Mouse (Mus musculus) intestine, embryonic 14.5 days (tissue): Measurements from ENCODE around the gene Osbp. TPM values are rescaled to one million over a fixed set of nuclear protein-coding genes. Genes with fewer than 3 reads are reported as not detected.
A peak's percentile ranks its signal among the peaks of the same experiment; 100 is the strongest.

Source experiments
- ATAC-seq: fragments of 200-750 bp; cut with Nextera tagmentation; replicated peaks from 2 replicates; pipeline ENCODE4 v1.8.0; 2017; ENCODE audit warnings: low read depth, moderate number of reproducible peaks, moderate TSS enrichment, moderate library complexity; ENCODE audit not compliant: low FRiP score, low TSS enrichment
- DNase-seq: peaks from one replicate; pipeline ENCODE4 v3.0.0-alpha.2; 2018; ENCODE audit warnings: low spot score
- H3K27ac ChIP-seq: fragments of 300-500 bp; sonication (generic); 2 replicates; pipeline ENCODE4 v1.5.1; 2014; ENCODE audit warnings: low read depth, mild to moderate bottlenecking, control low read depth
- H3K27me3 ChIP-seq: fragments of 300-500 bp; sonication (generic); replicated peaks from 2 replicates; pipeline ENCODE4 v1.6.1; 2014; ENCODE audit warnings: low read length, control low read depth; ENCODE audit not compliant: control insufficient read depth, insufficient read depth
- H3K36me3 ChIP-seq: fragments of 300-500 bp; sonication (generic); 2 replicates; pipeline ENCODE4 v1.6.1; 2014; ENCODE audit warnings: low read length, control low read depth; ENCODE audit not compliant: control insufficient read depth, insufficient read depth
- H3K4me1 ChIP-seq: fragments of 300-500 bp; sonication (generic); replicated peaks from 2 replicates; pipeline ENCODE4 v1.6.1; 2014; ENCODE audit warnings: low read length, control low read depth, mixed read lengths; ENCODE audit not compliant: control insufficient read depth, insufficient read depth
- H3K4me2 ChIP-seq: fragments of 300-500 bp; sonication (generic); 2 replicates; pipeline ENCODE4 v1.6.1; 2014; ENCODE audit warnings: low read length
- H3K4me3 ChIP-seq: fragments of 300-500 bp; sonication (generic); 2 replicates; pipeline ENCODE4 v1.5.1; 2014; ENCODE audit warnings: low read depth, low read length, control low read depth, mixed read lengths
- H3K9ac ChIP-seq: fragments of 300-500 bp; sonication (generic); 2 replicates; pipeline ENCODE4 v1.6.1; 2014; ENCODE audit warnings: mild to moderate bottlenecking, low read length
- H3K9me3 ChIP-seq: fragments of 300-500 bp; sonication (generic); 2 replicates; pipeline ENCODE4 v1.6.1; 2016; ENCODE audit warnings: low read length, control low read depth; ENCODE audit not compliant: control insufficient read depth
- WGBS: fragments of 180-500 bp; shearing (Covaris S2); extraction: QIAGEN DNeasy Blood & Tissue Kit; methylation state at CpG from one replicate; pipeline ENCODE4 v1.1.7; 2014; 5-methylcytosine and 5-hydroxymethylcytosine counted together
- polyA plus RNA-seq: library from polyadenylated mRNA; unstranded; fragments of >200 nt; fragmentation: Nextera tagmentation; extraction: Ambion mirVana; gene quantifications from 2 replicates; pipeline ENCODE4 v1.2.1, GENCODE M21; 2014

The Osbp gene
- polyA plus RNA-seq, 1 experiment from 2014 or later, result 8.8 TPM

DNA sequence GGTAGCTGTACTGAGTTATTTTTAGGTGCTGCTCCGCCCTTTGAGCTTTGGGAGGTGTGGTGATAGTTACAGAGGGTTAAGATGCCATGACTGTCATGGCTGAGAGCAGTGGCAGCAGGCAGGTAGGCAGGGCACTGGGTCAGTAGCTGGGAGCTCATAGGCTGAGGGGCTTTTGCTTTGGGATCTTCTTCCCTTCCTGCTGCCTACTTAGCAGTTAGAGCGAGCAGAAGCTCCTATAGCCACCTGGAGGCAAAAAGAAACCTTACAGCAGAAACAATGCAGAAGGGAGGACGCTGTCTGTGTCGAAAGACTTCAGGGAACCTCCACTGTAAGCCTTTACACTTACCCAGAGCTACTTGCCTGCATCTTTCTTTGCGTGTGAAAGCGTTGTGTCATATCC, 11.5 kb upstream of the Osbp start:
- no peaks in the 10 kb centered on the region for H3K4me1 ChIP-seq
- no peak overlapping the region for H3K4me2 ChIP-seq
- H3K36me3 ChIP-seq, result no peaks in the 10 kb centered on the region
- no peak for ATAC-seq
- no peaks in the 10 kb centered on the region for H3K27me3 ChIP-seq
- no peak overlapping the region for H3K9ac ChIP-seq
- no peak for DNase-seq
- no peaks in the 10 kb centered on the region for H3K9me3 ChIP-seq
- 52% methylated on average over 6 of the region's 6 CpGs for WGBS
- no peak overlapping the region for H3K4me3 ChIP-seq
- no peak overlapping the region for H3K27ac ChIP-seq

DNA sequence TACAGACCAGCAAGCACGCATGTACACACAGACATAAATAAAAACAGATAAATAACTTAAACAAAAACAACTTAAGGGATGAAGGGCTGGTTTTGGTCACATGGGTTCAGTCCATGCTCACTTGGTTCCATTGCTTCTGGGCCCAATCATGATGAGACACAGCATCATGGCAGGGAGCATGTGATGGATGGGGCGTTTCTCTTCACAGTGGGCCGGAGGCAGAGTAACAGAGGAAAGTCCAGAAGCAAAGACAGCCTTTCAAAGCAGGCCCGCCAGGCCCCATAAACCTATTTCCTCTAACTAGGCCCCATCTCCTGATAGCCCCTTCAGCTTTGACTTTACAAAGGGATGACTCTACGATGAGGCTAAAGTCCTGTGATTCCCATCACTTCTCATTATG, 9.1 kb upstream of the Osbp start:
- no peak overlapping the region for H3K9ac ChIP-seq
- no peak overlapping the region for H3K4me2 ChIP-seq
- no peak for ATAC-seq
- H3K27me3 ChIP-seq, result no peaks in the 10 kb centered on the region
- DNase-seq, result no peak
- no peak overlapping the region for H3K4me3 ChIP-seq
- no peaks in the 10 kb centered on the region for H3K36me3 ChIP-seq
- no peaks in the 10 kb centered on the region for H3K4me1 ChIP-seq
- no peaks in the 10 kb centered on the region for H3K9me3 ChIP-seq
- H3K27ac ChIP-seq, result no peak overlapping the region
- WGBS, result 77% methylated on average over 5 of the region's 5 CpGs

DNA sequence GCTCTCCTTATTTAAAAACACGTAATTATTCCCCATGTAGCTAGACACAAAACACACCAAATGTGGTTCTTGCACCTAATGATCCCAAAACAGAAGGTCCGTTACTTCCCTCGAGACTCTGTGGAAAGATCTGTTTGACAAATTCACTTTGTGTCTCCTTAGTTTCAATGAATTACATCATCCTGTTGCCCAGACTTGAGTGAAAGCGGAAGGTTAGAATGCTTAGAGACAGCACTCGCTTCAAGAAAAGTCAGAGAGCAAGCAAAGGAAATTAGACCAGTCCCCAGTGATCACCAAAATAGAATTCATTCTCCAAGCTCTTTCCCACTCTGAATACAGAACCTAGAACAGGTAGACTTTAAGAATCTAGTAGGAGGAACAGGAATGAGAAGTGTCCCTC, 8.3 kb upstream of the Osbp start:
- no peaks in the 10 kb centered on the region for H3K27me3 ChIP-seq
- DNase-seq (no peak), ATAC-seq (no peak)
- H3K27ac ChIP-seq, result no peak overlapping the region
- WGBS, result 91% methylated on average over 5 of the region's 5 CpGs
- no peak overlapping the region for H3K9ac ChIP-seq
- H3K4me2 ChIP-seq, result no peak overlapping the region
- H3K36me3 ChIP-seq, result no peaks in the 10 kb centered on the region
- H3K9me3 ChIP-seq, result no peaks in the 10 kb centered on the region
- no peak overlapping the region for H3K4me3 ChIP-seq
- H3K4me1 ChIP-seq, result no peaks in the 10 kb centered on the region

DNA sequence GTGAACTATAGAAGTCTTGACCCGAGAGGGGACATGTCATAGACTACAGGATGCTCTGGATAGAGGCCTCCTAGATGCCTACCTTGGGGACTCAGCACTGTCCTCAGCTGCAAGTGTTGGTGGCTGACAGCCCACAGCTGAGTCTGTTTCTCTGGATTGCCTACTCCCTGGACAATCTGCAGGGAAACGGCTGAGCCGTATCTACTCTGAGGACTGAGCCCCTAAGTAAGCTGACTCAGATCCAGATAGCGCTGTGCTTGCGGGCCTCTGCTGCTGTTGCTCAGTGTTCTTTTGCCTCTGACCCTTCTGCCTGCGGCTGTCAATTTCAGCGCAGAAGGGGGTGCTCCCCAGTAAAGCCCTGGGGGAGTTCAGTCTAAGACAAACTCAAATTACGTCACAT, 7.9 kb upstream of the Osbp start:
- no peak overlapping the region for H3K9ac ChIP-seq
- H3K36me3 ChIP-seq, result no peaks in the 10 kb centered on the region
- H3K9me3 ChIP-seq, result no peaks in the 10 kb centered on the region
- DNase-seq (no peak), ATAC-seq (no peak)
- WGBS, result 81% methylated on average over 8 of the region's 8 CpGs
- H3K27ac ChIP-seq, result no peak overlapping the region
- H3K27me3 ChIP-seq, result no peaks in the 10 kb centered on the region
- H3K4me2 ChIP-seq, result no peak overlapping the region
- H3K4me1 ChIP-seq, result no peaks in the 10 kb centered on the region
- no peak overlapping the region for H3K4me3 ChIP-seq

DNA sequence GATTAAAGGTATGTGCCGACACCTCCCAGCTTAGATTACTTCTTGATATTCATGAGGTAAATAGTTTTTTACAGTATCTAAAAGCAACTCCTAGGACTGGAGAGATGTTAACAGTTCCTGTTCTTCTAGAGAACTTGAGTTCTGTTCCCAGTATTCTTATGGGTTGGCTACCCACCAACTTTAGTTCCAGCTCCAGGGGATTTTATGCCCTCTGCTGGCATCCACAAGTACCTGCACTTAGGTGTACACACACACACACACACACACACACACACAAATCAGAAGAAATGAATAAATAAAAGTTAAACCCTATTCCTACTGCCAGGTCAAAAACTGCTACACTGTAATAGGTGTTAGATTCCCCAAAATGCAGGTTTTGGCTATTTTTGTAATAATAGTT, 1.5 kb upstream of the Osbp start:
- Histone ChIP-seq H3K4me2 (peak overlapping the region; percentile 64), H3K9ac (no peak overlapping the region), H3K27me3 (no peaks in the 10 kb centered on the region), H3K27ac (no peak overlapping the region), H3K36me3 (peaks cover 5% of the 10 kb centered on the region; the same call in 1 of the 2 replicates), H3K4me1 (peaks cover 16% of the 10 kb centered on the region), H3K9me3 (no peaks in the 10 kb centered on the region), H3K4me3 (peak overlapping the region; percentile 42; the same call in 1 of the 2 replicates)
- DNase-seq (no peak), ATAC-seq (no peak)
- WGBS, result 100% methylated on average over 1 of the region's 1 CpGs

DNA sequence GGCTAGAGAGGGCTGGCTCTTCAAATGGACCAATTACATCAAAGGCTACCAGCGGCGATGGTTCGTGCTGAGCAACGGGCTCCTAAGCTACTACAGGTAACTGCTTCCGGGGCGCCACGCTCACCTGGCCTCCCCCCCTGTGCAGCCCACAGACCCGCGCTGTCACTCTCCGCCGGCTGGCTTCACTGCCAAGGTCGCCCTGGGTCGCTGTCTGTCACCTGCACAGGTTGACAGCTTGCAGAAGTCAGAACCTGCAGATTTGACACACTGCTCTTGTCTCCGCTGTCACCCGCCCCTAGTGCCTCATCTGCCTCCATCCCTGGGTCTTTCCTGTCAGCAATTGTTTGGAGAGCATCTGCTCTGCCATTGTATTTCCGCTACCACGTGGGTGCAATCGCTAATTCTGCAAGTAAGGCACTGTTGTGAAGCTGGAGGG, 478 bp downstream of the Osbp start:
- under 1% methylated on average over 16 of the region's 18 CpGs for WGBS
- H3K36me3 ChIP-seq, result peaks cover 12% of the 10 kb centered on the region
- ATAC-seq, result peak; percentile 1; the same call in 1 of the 2 replicates

DNA sequence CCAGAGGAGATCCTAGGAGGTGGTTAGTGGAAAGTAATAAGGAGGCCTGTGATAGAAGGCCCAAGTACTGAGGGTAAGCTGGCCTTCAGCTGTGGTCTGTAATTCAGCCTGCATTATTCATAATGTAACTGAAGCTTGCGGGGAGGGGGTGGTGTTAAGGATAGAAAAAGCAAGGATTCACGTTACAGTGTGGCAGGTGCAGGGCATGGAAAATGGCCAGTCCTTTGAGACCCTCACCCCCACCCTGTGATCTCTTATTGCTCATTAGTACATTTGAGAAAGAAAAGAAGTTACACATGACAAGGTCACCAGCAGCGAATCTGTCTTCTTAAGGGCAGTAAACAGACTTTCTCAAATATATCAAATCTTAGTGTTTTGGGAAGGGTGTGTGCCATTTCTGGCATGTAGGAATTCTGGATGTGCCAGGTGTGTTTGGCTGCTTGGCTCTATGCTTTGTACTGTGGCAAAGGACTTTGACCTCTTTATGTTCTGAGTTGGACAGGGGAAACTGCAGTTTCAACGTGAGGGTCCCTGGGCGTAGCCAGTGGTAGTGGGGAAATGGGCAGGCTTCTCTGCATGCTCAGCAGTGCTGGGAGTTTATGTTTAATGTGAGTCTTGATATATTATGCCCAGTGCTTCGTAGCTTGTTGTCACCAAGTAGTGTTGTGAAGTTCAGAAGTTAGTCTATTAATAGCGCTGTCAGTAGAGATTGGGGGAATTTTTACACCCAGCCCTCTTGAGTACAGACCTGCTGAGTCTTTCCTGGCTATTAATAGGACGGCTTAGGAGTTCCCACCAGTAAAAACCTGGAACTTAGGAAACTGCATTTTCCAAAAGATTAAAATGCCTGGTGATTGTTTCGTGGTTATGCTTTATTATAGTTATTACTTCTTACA, 3.7 kb downstream of the Osbp start:
- Histone ChIP-seq H3K27ac (no peak overlapping the region), H3K27me3 (no peaks in the 10 kb centered on the region), H3K9me3 (no peaks in the 10 kb centered on the region), H3K4me2 (no peak overlapping the region), H3K4me1 (peaks cover 18% of the 10 kb centered on the region), H3K4me3 (no peak overlapping the region), H3K9ac (no peak overlapping the region), H3K36me3 (peaks cover 44% of the 10 kb centered on the region)
- ATAC-seq (no peak), DNase-seq (no peak)
- WGBS, result 76% methylated on average over 9 of the region's 9 CpGs

More for the DNA sequence above, 478 bp downstream of the Osbp start:
- DNase-seq, result peak; percentile 71
- Histone ChIP-seq H3K4me3 (peak overlapping the region; percentile 86), H3K27me3 (no peaks in the 10 kb centered on the region), H3K4me1 (peaks cover 18% of the 10 kb centered on the region), H3K27ac (no peak overlapping the region; the same call in 1 of the 2 replicates), H3K9me3 (no peaks in the 10 kb centered on the region), H3K9ac (peak overlapping the region; percentile 83), H3K4me2 (peak overlapping the region; percentile 92)

DNA sequence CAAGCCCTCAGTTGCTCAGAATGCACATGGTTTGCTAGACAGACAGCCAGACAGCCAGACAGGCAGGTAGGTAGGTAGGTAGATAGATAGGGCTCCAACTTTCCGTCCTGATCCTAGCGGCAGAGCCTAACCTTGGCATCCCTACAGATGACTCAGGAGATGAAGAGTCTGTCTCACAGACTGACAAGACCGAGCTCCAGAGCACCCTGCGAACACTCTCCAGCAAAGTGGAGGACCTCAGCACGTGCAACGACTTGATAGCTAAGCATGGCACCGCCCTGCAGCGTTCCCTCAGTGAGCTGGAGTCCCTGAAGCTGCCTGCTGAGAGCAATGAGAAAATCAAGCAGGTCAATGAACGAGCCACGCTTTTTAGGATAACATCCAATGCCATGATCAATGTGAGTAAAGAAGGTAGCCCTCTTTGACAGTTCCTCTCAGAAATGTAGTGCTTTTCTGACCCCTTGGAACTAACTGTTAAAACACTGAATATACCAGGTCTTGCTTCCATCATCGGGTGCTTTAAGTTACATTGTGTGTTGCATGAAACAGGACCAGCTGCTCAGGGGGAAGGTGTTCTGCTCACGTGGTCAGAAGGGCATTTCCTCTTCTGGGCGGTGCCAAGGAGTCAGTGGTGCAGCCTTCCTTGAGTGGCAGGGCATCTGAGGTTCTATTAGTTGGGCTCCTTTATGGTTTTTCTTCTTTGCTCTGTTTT, 7.9 kb downstream of the Osbp start:
- ATAC-seq, result no peak
- no peaks in the 10 kb centered on the region for H3K9me3 ChIP-seq
- DNase-seq, result no peak
- no peak overlapping the region for H3K27ac ChIP-seq
- H3K27me3 ChIP-seq, result no peaks in the 10 kb centered on the region
- no peak overlapping the region for H3K9ac ChIP-seq
- H3K36me3 ChIP-seq, result peaks cover 81% of the 10 kb centered on the region
- no peak overlapping the region for H3K4me2 ChIP-seq
- peaks cover 6% of the 10 kb centered on the region; the same call in 1 of the 2 replicates for H3K4me1 ChIP-seq
- 91% methylated on average over 13 of the region's 13 CpGs for WGBS
- H3K4me3 ChIP-seq, result no peak overlapping the region
